Mouse (Mus musculus) CD8-positive naive resting alpha-beta T cell, adult 2 months (primary cell): ENCODE results near the gene Gpr161.

Experiments used
- DNase-seq, 2 experiments: peaks; one replicate each; pipeline ENCODE4 v3.0.0; 2022; ENCODE audit warnings: low read depth in 2 of 2, low spot score in 2 of 2

The Gpr161 gene

DNA sequence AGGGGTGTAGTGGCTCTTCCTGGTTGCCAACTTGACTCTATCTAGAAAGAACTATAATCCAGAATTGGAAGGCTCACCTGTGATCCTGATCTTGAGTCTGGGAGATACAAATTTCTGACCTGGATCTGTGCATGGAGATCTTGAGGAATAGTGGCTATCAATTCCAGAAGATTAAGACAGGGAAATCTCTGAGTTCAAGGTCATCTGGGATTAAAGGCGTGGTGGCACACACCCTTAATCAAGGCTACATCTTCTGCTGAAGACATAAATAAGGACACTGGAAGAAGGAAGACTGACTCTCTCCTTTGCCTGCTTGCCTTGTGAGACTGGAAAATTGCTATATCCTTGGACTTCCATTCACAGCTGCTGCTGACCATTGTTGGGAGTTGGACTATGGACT, at the start of gene Gpr161:
Gene Gpr161 (plus strand): TSS at position 301 of the 400 bp plus-strand sequence.
- DNase-seq = no peak

DNA sequence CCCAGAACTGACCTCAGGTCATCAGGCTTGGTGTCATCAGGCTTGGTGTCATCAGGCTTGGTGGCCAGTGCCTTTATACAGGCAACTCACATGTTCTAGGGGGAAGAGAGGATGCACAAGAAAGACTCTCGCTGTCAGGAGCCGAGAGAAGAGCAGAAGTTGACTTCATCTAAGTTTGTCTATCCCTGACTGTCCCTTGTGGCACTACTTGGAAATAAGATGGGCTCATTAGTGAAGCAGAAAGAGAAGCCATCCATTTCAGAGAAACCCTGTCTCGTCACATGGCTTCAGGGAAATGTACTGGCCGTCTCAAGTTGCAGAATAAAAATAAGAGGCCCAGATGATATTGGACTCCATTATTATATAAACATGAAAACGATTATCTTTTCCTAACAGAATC, 49.0 kb upstream of the Gpr161 start:
- DNase-seq = no peak

DNA sequence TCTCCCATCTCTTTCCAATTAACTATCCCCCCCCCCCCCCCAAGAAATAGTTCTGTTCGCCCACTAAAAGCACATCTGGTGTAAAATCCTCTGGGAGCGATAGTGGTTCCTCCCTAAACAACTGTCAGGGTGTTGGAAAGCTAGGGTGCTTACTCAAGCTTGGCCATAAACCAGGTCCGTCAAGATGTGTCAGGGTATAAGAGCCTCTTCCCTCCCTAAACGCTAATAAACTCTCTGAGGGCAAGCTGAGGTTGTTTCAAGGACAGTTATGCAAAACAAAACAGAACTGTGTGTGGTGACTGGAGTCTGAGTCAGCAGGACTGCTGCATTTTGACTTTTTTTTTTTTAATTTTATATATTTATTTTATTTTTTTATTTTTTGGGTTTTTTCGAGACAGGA, 48.5 kb upstream of the Gpr161 start:
- DNase-seq = no peak

DNA sequence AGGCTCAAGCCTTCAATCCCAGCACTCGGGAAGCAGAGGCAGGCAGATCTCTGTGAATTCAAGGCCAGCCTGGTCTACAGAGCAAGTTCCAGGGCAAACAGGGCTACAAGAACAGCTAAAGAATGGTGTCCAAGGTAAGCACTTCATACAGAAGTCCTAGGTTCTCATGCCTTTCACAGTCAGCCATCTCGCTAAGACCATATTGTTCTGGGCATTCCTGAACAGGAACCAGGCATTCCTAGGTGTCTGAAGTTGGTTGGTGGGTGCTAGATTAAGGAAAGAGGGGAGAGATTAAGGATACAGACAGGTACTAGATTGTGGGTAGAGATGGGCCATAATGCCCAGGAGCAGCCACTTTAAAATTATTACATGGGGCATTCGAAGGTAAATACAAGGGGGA, 47.8 kb upstream of the Gpr161 start:
- DNase-seq = no peak

DNA sequence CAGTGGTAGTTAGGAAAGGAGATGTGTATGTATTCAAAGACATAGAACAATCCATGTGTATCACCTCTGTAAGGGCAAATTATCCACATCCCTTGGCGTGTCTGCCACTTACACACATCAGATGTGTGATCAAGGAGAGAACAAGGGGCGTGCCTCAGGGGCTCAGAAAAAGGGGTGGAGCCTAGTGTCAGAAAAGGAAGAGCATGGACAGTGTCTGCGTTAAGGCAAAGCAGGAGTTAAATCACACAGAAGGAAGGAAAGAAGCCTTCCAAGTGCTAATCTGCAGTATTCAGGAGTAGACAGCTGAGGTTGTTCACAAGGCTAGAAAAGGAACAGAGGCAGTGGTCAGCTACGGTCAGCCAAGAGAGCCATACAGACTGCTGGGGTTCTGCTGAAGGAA, 46.7 kb upstream of the Gpr161 start:
- no peak for DNase-seq

DNA sequence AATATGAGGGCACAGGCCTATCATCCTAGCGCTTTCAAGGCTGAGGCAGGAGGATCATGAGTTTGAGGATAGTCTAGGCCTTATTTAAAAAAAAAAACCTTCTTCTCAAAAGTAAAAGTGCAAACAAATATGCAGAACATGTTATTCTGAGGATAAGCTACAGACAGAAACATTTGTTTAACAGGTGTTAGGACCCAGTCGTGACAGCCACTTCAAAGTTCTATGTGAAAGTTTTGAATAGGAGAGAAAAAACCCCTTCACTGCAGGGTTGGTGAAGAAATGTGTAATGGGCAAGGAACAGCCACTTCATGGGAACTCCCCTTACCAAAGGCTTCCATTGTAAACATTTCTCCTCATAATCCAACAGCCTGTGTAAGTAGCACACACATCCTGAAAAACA, 45.0 kb upstream of the Gpr161 start:
- DNase-seq = no peak

DNA sequence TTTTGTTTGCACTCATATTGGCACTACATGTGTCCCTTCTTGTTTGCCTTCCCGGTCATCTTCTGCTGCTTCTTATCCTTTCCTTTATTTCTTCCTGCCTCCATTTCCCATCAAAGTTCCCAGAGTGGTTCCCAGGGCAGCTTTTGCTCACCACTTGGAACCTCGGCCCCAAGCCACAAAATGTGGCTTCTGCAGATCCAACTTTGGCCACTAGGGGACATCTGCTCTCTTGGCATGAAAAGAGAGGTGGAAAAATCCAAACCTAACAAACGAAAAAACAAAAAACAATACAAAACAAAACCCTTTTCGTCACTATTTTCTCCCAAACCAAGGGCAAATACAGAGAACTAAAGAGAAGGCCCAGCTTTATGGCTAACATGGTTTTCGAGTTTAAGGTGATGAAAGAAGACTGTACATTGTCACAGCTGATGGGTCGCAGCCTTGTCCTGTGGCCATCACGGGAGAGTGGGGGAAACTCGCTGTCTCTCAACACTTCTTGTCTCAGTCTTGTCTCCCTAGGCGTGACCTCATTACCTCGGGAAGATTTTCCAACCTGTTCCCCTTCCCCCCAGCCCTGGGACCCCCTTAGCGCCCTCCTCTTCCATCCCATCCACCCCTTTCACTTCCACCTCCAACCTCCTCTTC, 43.4 kb upstream of the Gpr161 start:
- DNase-seq = peak; percentile 37 to 56

DNA sequence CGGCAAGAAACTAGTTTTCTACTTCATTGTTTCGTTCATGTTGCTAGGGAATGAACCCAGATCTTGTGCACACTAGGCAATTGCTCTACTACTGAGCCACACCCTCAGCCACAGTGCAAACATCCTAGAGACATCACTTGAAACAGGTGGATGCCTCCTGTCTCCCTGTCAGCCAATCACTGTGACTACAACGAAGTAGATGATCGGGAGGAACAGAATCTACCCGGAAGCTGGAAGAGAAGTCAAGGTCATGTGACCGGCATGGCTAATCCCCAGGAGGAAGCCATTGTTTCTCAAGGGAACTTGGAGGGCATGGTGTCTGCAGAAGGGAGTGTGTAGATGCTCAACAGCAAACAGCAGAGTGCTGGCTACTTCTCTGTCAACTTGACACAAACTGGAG, 20.6 kb upstream of the Gpr161 start:
- DNase-seq = no peak

DNA sequence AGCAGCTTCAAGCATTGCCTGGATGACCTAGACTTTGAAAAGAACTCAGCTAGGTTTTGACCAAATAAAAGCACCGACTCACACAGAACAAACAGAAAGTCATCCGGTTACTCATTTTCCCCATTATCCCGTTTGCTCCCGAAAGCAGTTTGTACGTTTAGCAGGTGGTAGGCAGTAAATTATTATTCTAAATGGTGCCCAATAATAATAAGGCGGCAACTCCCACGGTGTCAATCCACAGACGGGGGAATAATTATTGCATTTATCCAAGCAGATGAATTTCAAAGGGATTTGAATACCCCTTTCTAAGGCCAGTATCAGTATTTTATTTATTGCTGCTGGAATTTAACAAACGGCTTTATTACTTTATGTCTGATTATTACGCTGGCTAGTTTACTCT, 14.8 kb upstream of the Gpr161 start:
- DNase-seq = no peak

DNA sequence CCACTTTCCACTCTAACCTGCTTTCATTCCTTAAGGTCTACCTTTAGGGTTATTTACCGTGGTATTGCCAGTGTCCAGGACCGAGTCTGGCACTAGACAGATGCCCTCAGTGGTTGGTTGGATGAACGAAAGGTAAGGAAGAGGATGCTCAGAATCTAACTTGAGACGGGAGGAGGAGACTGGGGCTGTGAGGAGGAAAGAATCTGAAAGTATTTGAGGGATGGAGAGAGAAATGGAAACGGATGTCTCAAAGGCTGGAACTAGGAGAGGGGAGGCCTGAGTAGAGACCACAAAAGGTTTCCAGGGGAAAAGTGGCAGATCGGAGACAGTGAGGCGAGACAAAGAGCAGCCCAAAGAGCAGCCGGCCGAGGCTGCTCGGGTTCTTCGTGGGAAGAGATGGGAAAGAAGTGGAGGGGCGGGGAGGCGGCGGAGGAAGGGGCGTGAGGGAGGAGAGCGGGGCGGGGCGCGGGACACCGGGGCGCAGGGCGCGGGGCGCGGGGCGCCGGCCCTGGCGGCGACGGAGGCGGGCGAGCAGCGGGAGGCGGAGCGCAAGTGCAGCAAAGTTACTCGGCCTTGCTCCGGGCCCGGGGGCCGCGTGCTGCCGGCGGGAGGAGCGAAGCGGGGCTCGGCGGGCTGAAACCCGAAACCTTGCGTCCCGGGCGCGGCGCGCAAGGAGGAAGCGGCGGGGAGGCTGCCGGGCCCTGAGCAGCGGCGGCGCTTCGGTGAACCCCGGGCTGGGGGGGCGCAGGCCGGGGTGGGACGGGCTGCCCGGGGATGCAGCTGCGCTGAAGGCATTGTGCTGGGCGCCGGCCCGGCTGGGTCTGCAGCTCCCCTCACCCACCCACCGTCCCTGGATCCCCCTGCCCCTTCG, 14.0 kb upstream of the Gpr161 start:
- DNase-seq = no peak

DNA sequence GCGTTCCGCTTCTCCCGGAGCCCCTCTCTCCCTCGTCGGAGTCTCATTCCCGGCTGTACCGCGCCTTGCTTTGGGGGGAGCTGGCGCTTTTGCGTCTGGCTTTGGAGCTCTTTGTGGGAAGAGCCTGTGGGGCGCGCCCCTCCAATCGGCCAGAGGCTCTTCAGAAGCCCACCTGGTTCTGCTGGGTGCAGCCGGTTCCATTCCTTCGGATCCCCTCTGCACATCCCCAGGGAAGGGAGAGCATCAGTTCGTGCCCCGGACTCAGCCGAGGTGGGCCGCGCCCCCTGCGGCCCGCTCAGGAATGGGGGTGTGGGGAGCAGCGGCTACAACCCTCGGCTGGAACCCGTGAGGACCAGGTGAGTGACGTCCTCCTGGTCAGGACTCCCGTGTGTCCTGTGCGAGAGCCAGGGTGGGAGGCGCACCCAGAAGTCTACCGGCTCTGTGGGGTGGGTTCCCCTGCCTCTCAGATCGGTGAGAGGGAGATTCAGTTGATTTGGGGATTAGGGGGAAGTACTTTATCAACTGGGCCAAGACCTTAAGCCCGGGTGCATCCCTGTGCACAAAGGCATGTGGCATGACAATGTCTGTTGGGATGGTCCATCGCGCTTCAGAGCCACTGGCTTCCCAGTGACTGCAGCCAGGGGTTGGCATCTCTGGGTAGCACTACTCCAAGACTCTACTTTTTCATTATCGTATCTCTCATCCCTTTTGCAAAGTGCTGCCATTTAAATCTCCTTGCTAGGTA, 13.2 kb upstream of the Gpr161 start:
- DNase-seq = no peak

DNA sequence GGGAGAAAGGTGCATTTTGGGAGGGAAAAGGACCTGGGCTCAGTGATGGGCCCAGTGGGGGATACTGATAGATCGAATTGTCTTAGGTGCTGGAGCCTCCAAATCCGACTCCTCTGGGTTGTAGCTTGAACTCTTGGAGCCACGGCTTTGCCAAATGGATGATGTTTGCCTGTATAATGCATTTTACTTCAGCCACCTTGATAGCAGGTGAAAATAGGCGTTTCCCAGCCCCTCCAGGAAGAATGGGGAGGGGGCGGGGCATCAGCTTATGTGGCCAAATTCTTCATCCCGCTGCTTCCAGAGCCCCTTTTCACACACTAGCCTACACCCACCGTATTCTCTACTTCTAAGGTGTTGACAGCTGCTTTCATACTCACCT, 12.6 kb upstream of the Gpr161 start:
- no peak for DNase-seq

DNA sequence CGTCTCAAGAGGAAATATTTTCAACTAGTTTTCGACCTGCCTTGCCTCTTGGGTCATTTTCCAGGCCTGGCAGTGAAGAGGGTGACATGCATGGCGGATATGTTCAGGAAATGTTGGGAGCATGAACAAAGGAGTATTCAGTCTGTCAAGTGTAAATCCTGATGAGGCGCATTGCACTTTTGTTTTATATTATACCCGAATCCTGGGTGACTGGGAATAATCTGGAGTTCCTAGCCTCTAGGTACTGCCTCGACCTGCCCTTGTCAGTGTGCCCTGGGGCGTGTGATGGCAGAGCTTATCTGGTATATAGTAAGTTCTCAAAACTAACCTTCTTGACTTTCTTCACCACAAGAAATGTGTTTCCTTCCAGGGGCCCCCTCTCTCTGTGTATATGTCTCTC, 11.5 kb upstream of the Gpr161 start:
- no peak for DNase-seq

DNA sequence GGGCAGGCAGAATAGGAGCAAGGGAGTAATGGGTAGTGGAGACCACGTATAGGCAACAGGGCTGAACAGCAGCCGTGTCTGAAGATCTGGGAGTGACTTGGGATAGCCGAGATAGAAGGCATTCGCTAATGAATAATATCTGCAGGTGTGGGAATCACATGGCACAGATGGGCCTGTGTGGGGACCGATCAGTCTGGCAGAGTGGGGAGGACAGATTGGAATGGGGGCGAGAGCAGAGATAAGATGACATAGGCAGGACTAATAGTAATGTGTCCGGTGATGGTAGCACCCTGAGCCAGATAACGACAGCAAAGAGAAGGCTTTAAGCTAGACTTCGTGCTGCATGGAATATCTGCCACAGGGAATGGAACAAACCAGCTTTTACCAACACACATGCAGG, 7.4 kb upstream of the Gpr161 start:
- DNase-seq = no peak

DNA sequence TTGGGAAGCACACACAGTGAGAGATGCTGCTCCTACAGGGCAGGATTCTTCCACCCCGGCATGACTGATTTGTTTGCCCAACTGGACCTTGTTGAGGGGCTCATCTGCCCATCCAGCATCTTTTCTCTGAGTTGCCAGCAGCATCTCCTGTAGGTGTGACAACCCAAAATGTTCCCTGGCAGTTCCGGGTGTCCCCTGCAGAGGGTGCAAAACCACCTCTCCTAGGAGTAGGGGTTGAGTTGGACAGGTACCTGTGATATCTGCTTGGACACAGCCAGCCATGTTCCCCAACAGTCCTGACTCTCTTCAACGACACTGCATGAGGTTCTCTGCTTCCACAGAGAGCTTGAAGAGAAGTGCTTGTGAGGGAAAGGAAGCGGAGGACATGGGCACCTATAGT, 5.8 kb upstream of the Gpr161 start:
- no peak for DNase-seq

DNA sequence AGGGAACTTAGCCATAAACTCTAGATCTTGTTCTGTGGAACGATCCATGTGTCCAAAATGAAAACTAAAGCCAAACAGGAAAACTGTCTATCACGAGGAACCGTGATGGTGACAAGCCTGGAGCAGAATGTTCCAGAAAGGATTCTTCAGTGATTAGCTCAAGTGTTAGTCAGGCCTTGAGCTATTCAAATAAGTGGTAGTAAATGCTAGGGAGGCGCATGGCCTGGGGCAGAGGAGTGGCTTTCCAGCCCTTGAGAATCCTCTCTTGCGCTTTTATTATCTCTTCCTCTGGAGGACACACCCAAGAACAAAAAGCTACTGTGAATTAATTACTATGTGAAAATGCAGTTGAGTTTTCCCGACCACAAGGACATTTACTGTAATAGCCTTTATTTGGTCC, 4.0 kb upstream of the Gpr161 start:
- DNase-seq = no peak

DNA sequence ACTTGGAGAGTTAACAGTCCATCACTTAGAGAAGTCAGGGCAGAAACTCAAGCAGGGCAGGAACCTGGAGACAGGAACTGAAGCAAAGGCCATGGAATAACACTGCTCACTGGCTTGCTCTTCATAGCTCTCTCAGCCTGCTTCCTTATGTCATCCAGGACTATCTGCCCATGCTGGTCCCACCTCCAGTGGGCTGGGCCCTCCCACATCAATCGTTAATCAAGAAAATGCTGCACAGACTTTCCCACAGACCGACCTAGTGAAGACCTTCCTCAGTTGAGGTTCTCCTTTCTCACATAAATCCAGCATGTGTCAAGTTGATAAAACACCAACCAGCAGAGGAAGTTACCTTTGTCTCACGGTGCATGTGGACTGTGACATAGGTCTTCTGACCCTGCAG, 5.5 kb downstream of the Gpr161 start:
- DNase-seq = no peak

DNA sequence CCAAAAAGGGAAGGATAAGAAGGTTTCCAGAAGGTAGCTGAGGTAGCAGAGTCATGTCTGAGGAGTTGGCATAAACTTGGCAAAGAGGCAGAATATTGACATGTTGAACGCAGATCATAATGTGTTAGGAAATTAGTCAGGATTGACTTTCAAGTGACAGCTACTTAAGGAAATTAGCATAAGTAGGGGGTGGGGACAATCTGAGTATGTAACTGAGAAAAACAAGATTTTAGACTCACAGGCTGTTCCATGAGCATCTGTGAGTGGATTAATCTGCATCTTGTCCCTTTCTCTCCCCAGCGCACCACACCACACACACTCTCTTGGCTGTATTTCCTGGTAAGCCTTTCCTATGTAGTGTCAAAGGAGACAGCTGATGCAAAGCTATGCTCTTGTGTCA, 6.0 kb downstream of the Gpr161 start:
- DNase-seq = no peak

DNA sequence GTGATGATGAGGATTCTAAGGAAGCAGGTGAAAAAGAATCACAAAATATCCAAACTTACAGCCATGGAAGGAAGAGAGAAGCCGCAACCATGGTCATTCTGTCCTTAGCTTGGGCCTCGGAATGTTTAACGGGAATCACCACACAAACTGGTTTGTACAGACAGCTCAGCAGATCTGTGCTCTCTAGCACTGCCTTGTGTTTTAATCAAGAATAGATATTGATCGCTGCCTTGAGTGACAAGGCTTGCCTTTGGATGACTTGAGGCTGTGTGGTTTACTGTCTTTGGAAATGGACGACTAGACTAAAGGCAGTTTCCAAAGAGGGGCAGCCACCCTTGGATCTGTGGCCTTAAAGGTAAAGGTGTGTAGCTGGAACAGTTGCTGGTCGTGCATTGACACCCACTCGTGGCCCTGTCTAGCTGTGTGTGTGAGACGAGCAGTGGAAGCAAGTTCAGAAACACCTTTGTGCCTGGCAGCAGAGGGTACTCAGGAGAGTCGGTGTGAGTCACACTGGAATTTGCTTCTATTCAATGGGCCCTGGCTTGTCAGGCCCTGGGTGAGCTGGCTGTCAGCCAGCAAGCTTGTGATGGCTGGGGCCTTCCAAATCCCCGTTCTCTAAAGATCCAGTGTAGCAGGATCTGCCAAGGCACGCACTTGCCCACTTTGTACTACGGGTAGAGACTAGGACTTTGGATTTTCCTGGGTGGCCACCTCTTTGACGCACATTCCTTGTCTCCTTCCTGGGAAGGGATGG, 7.0 kb downstream of the Gpr161 start:
- DNase-seq = no peak

DNA sequence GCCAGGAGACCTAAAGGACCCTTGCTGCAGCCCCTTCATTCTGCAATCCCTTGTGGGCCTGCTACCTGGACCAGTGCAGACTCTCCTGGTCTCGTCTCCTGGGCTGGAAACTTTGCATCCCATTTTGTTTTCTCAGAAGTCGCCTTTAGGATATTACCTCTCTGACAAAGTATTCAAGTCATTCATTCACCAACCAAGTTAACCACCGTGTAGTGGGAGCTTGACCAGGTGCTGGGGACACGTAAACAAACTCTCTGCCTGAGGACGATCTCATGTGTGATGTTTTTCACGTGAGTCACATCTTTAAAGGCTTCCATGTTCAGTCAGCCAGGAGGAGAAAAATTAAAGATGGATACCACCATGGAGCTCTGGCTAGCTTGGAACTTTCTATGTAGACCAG, 7.6 kb downstream of the Gpr161 start:
- no peak for DNase-seq

DNA sequence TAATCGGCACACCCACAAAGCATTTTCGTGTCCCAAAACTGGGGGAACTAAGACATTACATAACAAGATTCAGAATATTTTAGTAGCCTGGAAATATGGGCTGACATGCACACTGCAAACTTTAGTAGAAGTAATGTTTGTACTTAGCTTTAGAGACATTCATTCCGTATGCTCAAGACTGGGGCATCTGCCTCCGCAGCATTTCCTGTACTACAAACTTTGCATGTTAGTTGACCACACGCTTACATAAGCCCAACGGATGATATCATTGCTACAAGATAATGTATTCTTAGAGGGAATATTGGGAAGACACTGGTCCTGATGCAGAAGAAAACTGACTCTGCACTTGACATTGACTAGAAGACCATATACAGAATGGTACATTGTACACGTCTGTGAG, 8.8 kb downstream of the Gpr161 start:
- no peak for DNase-seq

DNA sequence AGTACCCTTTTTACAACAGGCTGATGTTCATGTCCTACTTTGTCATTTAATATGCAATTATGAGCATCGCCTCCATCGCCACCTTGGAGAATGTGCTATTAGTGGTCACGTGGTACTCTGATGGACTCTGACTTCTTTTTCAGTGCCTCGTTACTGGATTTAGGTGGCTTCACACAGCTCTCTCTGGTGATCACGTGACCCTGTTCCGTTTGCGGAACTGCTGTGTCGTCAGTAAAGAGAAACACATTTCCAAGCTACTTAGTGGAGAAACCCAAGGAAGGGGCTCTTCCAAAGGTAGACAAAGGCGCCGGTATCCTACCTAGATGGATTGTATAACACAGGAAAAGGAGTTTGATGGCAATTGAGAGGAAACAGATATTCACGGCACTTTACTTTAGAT, 12.6 kb downstream of the Gpr161 start:
- DNase-seq = no peak
